Mouse (Mus musculus) activated CD4-positive, CD25-positive, alpha-beta regulatory T cell, adult 4 months (primary cell): ENCODE results near the gene Gm20518. TPM values are rescaled to one million over a fixed set of nuclear protein-coding genes. Genes with fewer than 3 reads are reported as not detected.

Source experiments
- ATAC-seq: one replicate; pipeline ENCODE4 v1.8.0; 2017
- polyA plus RNA-seq, 2 experiments: library from polyadenylated mRNA; unstranded; fragments of 100-300 nt; shearing (Covaris generic); gene quantifications; one replicate each; pipeline ENCODE4 v1.2.1; 2017

The Gm20518 gene
- polyA plus RNA-seq, 2 experiments from 2014 or later: 0.15 TPM; not detected in 1

- no peak for ATAC-seq
These were observed 87.0 kb downstream of the Gm20518 start for GRCm38 (mm10) chr16:17804449-17804912.

GRCm38 (mm10) chr16:17803675-17804448, 87.6 kb downstream of the Gm20518 start:
- ATAC-seq: no peak

DNA sequence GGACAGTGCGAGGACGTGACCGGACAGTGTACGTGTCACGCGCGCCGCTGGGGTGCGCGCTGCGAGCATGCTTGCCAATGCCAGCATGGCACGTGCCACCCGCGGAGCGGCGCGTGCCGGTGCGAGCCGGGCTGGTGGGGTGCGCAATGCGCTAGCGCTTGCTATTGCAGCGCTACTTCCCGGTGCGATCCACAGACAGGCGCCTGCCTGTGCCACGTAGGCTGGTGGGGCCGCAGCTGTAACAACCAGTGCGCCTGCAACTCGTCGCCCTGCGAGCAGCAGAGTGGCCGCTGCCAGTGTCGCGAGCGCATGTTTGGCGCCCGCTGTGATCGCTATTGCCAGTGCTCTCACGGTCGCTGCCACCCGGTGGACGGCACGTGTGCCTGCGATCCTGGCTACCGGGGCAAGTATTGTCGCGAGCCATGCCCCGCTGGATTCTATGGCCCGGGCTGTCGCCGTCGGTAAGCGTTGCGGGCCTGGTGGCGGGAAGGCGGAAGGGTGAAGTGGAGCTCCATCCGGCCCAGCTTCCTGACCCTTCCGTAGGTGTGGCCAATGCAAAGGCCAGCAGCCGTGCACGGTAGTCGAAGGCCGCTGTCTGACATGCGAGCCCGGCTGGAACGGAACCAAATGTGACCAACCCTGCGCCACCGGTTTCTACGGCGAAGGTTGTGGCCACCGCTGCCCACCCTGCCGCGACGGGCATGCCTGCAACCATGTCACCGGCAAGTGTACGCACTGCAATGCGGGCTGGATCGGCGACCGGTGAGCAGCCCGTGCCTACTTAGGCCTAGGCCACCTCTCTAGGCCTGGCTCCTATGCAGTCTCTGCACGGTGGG, 88.4 kb downstream of the Gm20518 start:
- no peak for ATAC-seq

DNA sequence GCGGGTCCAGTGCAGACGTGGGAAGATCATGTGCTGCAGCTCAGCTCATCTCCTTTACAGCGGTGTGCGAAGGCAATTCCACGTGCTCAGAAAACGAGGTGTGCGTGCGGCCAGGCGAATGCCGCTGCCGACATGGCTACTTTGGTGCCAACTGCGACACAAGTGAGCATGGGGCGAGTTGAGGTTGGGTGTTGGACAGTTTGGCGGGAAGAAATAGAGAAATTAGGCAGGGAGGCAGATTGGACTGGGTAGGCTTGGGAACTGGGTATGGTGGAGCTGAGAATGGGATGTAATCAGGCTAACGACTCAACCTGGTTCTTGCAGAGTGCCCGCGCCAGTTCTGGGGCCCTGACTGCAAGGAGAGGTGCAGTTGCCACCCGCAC, 89.0 kb downstream of the Gm20518 start:
- no peak for ATAC-seq

DNA sequence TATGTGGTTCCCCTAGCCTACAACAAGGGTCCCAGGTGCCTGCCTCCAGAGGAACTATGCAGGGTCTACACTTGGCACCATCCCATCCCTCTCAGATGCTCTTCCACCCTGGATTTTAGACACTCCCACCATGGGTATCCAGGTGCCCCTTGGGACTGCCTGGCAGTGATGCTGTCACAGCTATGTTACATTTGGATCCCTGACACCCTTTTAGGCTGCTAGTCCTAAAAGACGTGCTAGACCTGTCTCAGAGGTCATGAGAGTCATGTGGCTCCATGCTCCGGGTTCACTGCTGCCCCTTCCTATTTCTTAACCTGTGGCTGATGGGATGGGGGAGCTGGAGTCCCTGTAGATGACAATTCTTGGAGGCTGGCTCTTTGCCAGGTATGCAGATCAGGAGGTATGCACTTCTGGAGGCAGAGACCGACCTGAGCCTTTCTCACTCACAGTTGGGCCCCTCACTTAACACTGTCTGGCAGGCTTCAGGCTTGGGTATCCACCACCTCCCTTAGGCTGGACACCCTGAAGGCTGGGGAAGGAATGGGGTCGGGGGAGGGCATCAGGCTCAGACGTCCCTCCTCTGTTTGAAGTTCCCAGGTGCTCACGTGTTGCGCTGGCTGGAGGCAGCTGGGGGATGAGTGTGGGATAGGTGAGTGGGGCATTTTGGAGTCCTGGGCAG, 89.6 kb downstream of the Gm20518 start:
- ATAC-seq: no peak

GRCm38 (mm10) chr16:17799584-17799983, 91.9 kb downstream of the Gm20518 start:
- ATAC-seq: no peak

DNA sequence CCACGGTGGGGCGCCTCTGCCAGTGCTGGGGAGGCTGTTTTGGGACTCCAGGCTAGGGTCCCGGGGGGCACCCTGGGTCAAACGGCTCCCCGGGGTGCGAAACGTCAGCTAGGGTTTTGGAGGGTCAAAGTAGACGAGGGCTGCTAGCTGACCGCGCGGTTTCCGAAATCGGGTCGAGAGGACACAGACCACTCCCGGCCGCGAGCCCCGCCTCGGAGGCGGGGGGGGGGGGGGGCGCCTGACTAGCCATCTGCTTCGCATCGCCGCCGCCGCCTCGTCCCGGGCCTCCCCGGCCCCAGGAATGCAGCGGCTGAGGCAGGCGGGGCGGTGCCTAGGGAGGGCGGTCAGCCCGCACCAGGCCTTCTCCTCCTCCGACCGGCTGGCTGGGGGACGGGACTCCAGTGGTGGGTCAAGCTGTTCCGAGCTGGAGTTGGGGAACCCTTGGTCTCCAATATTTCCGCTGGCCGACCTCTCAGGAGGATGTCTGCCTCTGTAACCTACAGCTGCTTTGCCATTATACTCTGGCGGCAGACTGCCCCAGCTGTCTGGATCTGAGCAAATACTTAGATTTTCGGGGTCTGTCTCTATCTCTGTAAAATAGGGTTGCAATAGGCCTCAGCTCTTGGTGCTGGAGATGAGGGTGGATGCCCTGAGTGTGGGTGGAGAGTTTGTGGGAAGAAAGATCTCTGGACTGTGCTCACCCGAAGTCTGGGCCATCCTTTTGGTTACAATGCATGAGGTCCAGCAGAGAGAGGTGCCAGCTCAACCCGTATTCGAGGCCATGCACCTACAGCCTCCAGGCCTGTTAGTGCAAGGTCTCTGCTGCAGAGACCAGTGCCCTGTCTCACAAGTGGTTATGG, 92.9 kb downstream of the Gm20518 start:
- ATAC-seq: no peak

GRCm38 (mm10) chr16:17797812-17798311, 93.6 kb downstream of the Gm20518 start:
- ATAC-seq: no peak

- ATAC-seq: no peak
These were observed 94.3 kb downstream of the Gm20518 start, which contains the start of gene Scarf2 for GRCm38 (mm10) chr16:17796971-17797811. Gene Scarf2, plus strand, starts transcription at chr16:17797282.

DNA sequence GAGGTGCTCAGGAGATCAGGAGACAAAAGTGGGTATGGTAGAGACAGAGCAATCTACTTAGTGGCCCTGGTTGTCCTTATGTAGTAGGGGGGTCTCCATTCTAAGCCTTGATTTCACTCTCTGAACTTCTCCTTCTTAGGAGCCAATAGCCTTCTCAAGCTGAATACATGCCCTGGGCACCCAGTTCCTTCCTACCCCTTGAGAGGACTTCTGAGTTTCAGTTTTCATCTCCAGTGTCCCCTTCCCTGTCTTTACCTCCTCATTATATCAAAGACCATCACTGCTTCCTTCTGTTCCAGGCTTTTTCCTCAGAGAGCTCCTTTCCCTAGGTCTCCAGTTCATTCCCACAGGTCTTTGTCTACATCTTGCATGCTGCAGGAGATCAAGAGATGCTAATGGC, 95.0 kb downstream of the Gm20518 start:
- ATAC-seq: no peak

DNA sequence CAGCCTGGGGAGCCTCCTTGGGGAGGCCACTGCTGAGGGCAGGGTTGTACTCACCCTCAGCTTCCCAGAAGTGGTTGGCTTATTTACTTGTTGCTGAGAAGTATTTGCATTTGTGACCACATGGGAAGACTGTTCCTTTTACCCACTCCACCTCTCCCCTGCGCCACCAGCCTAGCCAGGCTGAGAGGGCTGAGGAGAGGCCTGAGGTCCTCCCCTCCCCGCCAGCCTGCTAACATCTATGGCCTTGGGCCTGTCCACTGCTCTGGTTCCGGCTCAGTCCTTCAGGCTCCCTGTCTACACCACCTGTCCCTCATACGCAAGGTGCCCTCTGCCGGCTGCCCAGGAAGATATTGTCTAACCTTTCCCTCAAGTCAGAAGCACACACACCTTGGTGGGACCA, 95.8 kb downstream of the Gm20518 start:
- ATAC-seq: no peak

DNA sequence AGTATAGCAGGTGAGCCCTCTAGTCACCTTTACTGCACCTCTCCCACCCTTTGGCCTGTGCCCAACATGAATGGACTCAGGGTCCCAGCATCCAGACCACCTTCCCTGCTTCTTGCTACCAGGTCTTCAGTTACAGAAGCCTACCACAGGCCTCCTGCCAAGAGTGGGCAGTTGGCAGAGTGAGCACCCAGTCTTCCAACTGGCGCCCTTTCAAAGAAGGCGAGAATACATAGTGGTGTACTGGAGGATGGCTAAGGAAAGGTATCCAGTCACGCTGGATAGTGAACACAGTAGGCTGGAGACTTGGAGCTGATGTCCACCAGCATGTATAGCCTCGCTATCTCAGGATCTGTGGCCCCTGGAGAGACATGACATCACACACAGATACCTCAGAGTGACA, 97.4 kb downstream of the Gm20518 start:
- no peak for ATAC-seq

DNA sequence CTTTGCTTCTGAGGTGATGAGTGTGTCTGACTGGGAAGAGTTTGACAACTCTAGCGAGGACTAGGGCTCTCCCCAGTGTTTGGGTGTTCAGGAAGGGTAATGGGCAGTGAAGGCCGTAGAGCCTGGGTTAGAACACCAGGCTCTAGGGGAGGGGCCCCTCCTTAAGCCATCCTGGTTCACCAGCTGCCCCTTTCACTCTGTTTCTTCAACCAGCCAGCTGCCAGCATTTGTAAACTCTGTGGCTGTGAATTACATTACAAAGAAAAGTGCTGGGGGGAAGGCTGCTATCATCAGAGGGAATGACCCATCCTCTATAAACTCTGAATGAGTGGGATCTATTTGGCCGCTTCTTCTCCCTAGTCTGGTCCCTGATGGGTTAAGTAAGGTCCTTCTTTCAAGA, 98.7 kb downstream of the Gm20518 start:
- no peak for ATAC-seq

- no peak for ATAC-seq
These were observed 106.1 kb downstream of the Gm20518 start for GRCm38 (mm10) chr16:17785337-17785736.

Other genes with a start within 250 kb of the Gm20518 start
- under 1 TPM in 1 of 2 experiments, not detected in 1; 0.75 TPM for gene Ccdc74a, start 245.2 kb downstream of the Gm20518 start, polyA plus RNA-seq
- 10 to 100 TPM; 66.5 to 89.2 TPM for gene Med15, start 158.8 kb downstream of the Gm20518 start, polyA plus RNA-seq
- 10 to 100 TPM; 11.8 to 16.3 TPM for gene Klhl22, start 132.1 kb downstream of the Gm20518 start, polyA plus RNA-seq
- gene Scarf2, start 94.4 kb downstream of the Gm20518 start, polyA plus RNA-seq: not detected
- gene B830017H08Rik, start 58.5 kb downstream of the Gm20518 start, polyA plus RNA-seq: not detected
- 1 to 10 TPM; 2.7 to 3.3 TPM for gene Car15, start 53.3 kb downstream of the Gm20518 start, polyA plus RNA-seq
- gene Tssk1, start 2.6 kb upstream of the Gm20518 start, polyA plus RNA-seq: not detected
- 10 to 100 TPM; 17.6 to 20.8 TPM for gene Dgcr2, start 6.9 kb upstream of the Gm20518 start, polyA plus RNA-seq
- not detected for gene Tssk2, start 7.0 kb upstream of the Gm20518 start, polyA plus RNA-seq
- gene Ess2, start 19.7 kb upstream of the Gm20518 start, polyA plus RNA-seq: 10 to 100 TPM; 24.1 to 40.2 TPM
- gene Gsc2, start 23.4 kb upstream of the Gm20518 start, polyA plus RNA-seq: not detected
- 10 to 100 TPM in 1 of 2 experiments, 1 to 10 TPM in 1; 6.3 to 13.1 TPM for gene Slc25a1, start 36.5 kb upstream of the Gm20518 start, polyA plus RNA-seq
- not detected for gene Vpreb2, start 88.8 kb upstream of the Gm20518 start, polyA plus RNA-seq
- 10 to 100 TPM; 15.6 to 19.7 TPM for gene Dgcr6, start 161.2 kb upstream of the Gm20518 start, polyA plus RNA-seq
- 1 to 10 TPM; 2.9 to 4.2 TPM for gene Prodh, start 198.5 kb upstream of the Gm20518 start, polyA plus RNA-seq
- gene Rtn4r, start 236.0 kb upstream of the Gm20518 start, polyA plus RNA-seq: not detected